Mouse (Mus musculus) kidney, adult 2 months (tissue): Measurements from ENCODE around the gene Csgalnact2. TPM values are rescaled to one million over a fixed set of nuclear protein-coding genes. Genes with fewer than 3 reads are reported as not detected.

ENCODE experiments used
- DNase-seq: peaks from one replicate; pipeline ENCODE4 v3.0.0; 2021
- H3K27ac ChIP-seq: fragments of 200-500 bp; 2 replicates; pipeline ENCODE4 v1.5.1; 2012; ENCODE audit warnings: low read depth, low read length, control low read depth, inconsistent platforms; ENCODE audit not compliant: insufficient read depth
- H3K27me3 ChIP-seq: fragments of 200-500 bp; replicated peaks from 2 replicates; pipeline ENCODE4 v1.6.1; 2012; ENCODE audit warnings: mild to moderate bottlenecking, moderate library complexity, low read length, inconsistent platforms; ENCODE audit not compliant: control insufficient read depth, insufficient read depth
- H3K36me3 ChIP-seq: fragments of 200-500 bp; 2 replicates; pipeline ENCODE4 v1.6.1; 2012; ENCODE audit warnings: mild to moderate bottlenecking, moderate library complexity, low read length, inconsistent platforms; ENCODE audit not compliant: control insufficient read depth, insufficient read depth
- H3K4me1 ChIP-seq: fragments of 200-500 bp; 2 replicates; pipeline ENCODE4 v1.6.1; 2011; ENCODE audit warnings: low read length; ENCODE audit not compliant: control insufficient read depth, insufficient read depth
- H3K4me3 ChIP-seq: fragments of 200-500 bp; 2 replicates; pipeline ENCODE4 v1.5.1; 2011; ENCODE audit warnings: mild to moderate bottlenecking, low read depth, low read length, control low read depth; ENCODE audit not compliant: insufficient read depth
- CTCF ChIP-seq: fragments of 200-500 bp; conservative IDR thresholded peaks from 2 replicates; pipeline ENCODE4 v1.5.1; 2011; ENCODE audit warnings: low read depth, mild to moderate bottlenecking, control low read depth, low read length, moderate library complexity, mixed read lengths; ENCODE audit not compliant: insufficient read depth, insufficient read length
- POLR2A ChIP-seq: fragments of 200-500 bp; IDR thresholded peaks from one replicate; pipeline ENCODE4 v1.6.1; 2011; ENCODE audit warnings: low read depth, low read length, control low read depth
- WGBS: fragments of 180-500 bp; shearing (Covaris S2); methylation state at CpG from one replicate; pipeline ENCODE4 v1.1.7; 2018; 5-methylcytosine and 5-hydroxymethylcytosine counted together
- polyA plus RNA-seq: library from polyadenylated mRNA; depleted of rRNA; stranded (reverse); fragments of >200 nt; gene quantifications from 2 replicates; pipeline ENCODE4 v1.2.3, GENCODE M21; 2012

Gene Csgalnact2
- polyA plus RNA-seq, 1 experiment: 4.7 TPM

DNA sequence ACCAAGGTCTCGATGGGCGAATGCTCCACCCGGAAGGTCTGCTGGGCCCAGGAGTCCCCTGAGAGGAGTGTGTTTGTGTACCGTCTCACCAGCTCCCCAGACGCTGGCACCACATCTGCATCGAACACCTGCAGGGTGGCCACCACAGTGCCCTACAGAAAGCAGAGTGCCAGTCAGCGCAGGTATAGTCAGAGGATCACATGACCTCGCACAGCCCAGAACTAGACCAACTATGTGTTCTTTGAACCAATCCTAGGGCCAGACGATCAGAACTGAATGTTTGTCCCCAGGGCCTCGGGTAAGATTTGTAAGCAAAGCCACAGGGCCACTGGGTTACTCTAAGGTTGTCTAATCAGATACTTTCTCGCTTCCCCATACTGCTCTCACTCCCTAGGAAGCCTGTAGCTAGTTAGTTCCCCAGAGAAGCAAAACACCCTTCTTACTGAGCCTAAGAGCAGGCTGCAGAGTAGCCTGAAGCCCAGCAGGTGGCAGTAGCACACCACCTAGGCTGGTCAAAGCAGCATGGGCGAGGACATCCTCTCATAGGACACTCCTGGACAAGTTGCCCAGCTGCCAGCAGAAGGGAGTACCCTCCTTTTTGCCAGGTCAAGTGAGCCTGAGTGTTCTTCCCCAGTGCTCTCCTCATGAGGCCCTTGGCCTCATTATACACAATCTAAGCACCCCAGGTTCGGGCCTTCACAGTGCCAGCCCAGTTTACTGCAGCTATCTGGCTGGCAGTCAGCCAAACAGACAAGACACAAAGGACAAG is 40.6 kb upstream of the Csgalnact2 start:
- no peak overlapping the region for H3K4me3 ChIP-seq
- WGBS: 55% methylated on average over 13 of the region's 13 CpGs
- H3K4me1 ChIP-seq: no peaks in the 10 kb centered on the region
- no peaks in the 10 kb centered on the region for H3K27me3 ChIP-seq
- no peak overlapping the region for H3K27ac ChIP-seq
- no peaks in the 10 kb centered on the region for H3K36me3 ChIP-seq
- DNase-seq: peak; percentile 74
- TF ChIP-seq POLR2A (no peak), CTCF (peak; percentile 99; the same call in 1 of the 2 replicates)

DNA sequence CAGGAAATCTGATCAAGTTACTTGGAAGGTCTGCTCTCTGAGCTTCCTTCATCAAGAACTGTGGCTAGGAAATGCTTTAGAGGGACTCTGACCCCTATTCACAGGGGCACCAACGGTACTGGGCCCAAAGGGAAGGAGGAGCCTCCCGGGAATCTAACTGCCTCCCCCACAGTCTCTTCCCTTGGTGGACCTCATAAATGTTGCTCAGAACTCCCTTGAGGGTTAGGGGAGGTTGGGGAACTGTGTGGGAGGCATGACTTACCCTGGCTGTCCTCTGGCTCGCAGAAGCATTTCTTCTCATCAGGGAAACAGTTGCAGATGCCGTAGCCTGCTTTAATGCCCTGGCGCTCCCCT is 35.0 kb upstream of the Csgalnact2 start:
- no peaks in the 10 kb centered on the region for H3K27me3 ChIP-seq
- no peak for DNase-seq
- no peaks in the 10 kb centered on the region for H3K4me1 ChIP-seq
- TF ChIP-seq CTCF (no peak), POLR2A (no peak)
- no peak overlapping the region for H3K4me3 ChIP-seq
- no peaks in the 10 kb centered on the region for H3K36me3 ChIP-seq
- 39% methylated on average over 5 of the region's 5 CpGs for WGBS
- no peak overlapping the region for H3K27ac ChIP-seq

DNA sequence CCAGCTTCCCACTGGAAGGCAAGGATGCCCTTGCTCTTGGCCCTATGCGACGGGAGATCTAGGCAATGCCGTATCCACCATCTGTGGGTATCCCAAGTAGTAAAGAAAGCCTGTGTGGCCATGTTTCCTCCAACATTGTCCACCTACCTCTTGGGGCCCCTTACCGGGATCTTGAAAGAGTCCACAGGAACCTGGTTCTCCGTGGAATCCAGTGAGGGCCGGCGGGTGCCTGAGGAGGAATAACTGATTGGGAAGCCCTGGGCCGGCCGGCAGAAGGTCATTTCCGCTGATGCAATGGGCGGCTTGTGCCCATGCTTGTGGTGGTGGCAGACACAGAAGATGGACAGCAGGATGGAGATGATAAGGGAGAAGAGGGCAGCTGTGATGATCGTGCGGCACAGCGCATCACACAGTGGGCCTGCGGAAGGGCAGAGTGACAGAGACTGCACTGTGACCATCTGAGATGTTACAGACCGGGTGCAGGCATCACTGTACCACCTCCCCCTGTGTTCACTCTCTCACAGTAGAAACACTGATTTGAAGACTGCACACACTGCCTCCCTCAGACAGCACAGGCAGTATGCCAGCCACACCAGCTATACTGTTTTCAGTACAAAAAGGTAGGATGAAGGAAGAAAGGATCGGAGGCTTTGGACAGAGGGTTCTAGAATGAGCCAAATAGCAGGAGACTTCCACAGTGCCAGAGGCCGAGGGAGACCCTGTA is 34.5 kb upstream of the Csgalnact2 start:
- no peak for TF ChIP-seq CTCF
- no peak for TF ChIP-seq POLR2A
- Histone ChIP-seq H3K27me3 (no peaks in the 10 kb centered on the region), H3K4me3 (no peak overlapping the region), H3K36me3 (no peaks in the 10 kb centered on the region), H3K4me1 (no peaks in the 10 kb centered on the region), H3K27ac (no peak overlapping the region)
- WGBS: 88% methylated on average over 18 of the region's 18 CpGs
- DNase-seq: no peak

DNA sequence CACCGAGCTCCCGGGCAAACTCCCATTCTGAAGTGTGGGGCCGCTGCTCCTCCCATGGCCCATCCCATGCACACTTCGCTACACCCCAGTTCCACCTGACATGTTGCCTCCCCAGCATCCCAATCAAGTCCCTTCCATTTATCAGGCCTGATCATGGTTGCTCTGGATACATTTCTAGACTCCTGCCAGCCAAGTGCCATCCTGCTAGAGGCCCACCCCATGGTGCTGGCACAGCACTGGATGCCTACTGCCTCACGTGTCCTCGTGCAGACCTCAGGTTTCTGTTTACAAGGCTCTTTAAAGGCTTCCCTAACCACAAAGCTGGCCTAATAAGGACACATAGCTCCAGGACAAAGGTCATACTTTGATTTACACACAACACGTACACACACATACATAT is 32.4 kb upstream of the Csgalnact2 start:
- Histone ChIP-seq H3K27ac (no peak overlapping the region), H3K36me3 (no peaks in the 10 kb centered on the region), H3K27me3 (no peaks in the 10 kb centered on the region), H3K4me1 (no peaks in the 10 kb centered on the region), H3K4me3 (no peak overlapping the region)
- WGBS: 91% methylated on average over 7 of the region's 7 CpGs
- no peak for DNase-seq
- TF ChIP-seq POLR2A (no peak), CTCF (no peak)

DNA sequence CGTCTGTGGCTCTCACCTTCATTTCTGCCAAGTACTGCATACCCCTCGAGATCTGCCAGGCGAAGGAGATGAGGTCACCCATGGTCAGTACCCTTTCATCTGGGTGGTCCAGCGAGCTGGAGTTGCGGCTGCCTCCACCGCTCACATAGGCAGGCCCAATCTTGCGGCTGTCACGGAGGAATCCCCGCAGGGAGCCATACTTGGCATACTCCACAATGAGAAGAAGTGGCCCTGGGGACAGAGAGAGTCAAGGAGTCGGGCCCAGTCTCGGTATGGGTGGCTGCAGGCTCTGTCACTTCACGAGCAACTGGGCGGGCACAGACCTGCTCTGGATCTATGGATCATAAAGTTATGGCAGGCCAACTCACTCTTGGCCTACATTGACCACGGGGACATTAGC is 29.2 kb upstream of the Csgalnact2 start:
- no peak for DNase-seq
- Histone ChIP-seq H3K4me1 (no peaks in the 10 kb centered on the region), H3K4me3 (no peak overlapping the region), H3K27me3 (no peaks in the 10 kb centered on the region), H3K36me3 (no peaks in the 10 kb centered on the region), H3K27ac (no peak overlapping the region)
- no peak for TF ChIP-seq CTCF
- TF ChIP-seq POLR2A: no peak
- WGBS: 83% methylated on average over 14 of the region's 14 CpGs

DNA sequence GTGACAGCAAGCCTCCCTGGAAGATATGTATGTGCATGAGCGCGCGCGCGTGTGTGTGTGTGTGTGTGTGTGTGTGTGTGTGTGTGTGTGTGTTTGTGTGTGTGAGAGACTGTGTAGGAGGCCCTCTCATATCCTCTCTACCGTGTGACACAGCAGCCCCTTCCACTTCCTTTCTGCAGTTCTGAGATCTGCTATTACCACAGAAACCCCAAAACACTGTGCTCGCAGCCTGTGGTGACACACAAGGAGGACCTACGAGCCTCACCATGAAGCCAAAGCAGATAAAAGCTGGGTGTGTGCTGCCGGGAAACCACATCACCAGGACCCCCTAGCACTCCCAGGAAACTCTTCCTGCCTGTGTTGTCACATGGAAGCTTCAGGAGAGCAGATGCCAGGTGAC is 28.1 kb upstream of the Csgalnact2 start:
- Histone ChIP-seq H3K27ac (no peak overlapping the region), H3K27me3 (no peaks in the 10 kb centered on the region), H3K4me3 (no peak overlapping the region), H3K4me1 (no peaks in the 10 kb centered on the region), H3K36me3 (no peaks in the 10 kb centered on the region)
- TF ChIP-seq CTCF (no peak), POLR2A (no peak)
- WGBS: 83% methylated on average over 9 of the region's 9 CpGs
- no peak for DNase-seq

DNA sequence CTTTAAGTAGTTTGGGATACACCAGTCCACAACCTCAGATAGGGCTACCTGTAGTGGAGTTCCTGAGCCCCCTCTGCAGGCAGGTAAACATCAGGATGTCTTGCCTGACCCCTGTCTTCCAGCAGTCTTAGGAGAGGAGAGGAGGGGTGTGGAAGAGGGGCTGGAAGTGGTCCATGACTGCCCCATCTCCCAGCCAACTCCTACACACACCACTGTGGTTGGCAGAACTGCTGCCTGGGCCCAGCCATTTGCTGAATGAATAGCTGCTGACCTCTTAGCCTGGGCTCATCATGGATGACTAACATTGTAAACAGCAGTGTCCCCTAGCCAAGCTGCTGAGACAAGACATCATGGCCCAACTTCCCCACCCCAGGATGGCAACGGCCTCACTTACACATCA is 26.6 kb upstream of the Csgalnact2 start:
- TF ChIP-seq POLR2A (no peak), CTCF (no peak)

More for the DNA sequence above, 26.6 kb upstream of the Csgalnact2 start:
- no peaks in the 10 kb centered on the region for H3K27me3 ChIP-seq
- H3K36me3 ChIP-seq: no peaks in the 10 kb centered on the region
- no peak overlapping the region for H3K27ac ChIP-seq
- no peaks in the 10 kb centered on the region for H3K4me1 ChIP-seq
- no peak for DNase-seq
- no peak overlapping the region for H3K4me3 ChIP-seq
- 86% methylated on average over 1 of the region's 1 CpGs for WGBS
